Mouse (Mus musculus) embryonic facial prominence, embryonic 11.5 days (tissue): ENCODE results near the gene Gm20388. TPM values are rescaled to one million over a fixed set of nuclear protein-coding genes. Genes with fewer than 3 reads are reported as not detected.

Source experiments
- ATAC-seq: fragments of 200-750 bp; cut with Nextera tagmentation; replicated peaks from 2 replicates; pipeline ENCODE4 v1.8.0; 2017; ENCODE audit warnings: low read depth; ENCODE audit not compliant: insufficient number of reproducible peaks, low FRiP score, low TSS enrichment
- DNase-seq: peaks from one replicate; pipeline ENCODE4 v3.0.0-alpha.2; 2015; ENCODE audit warnings: low spot score
- H3K27ac ChIP-seq: fragments of 300-500 bp; sonication (generic); replicated peaks from 2 replicates; pipeline ENCODE4 v1.5.1; 2014; ENCODE audit warnings: mild to moderate bottlenecking, low read depth, low read length, control low read depth
- H3K27me3 ChIP-seq: fragments of 300-500 bp; sonication (generic); 2 replicates; pipeline ENCODE4 v1.6.1; 2014; ENCODE audit warnings: mild to moderate bottlenecking, low read length, moderate library complexity, mixed read lengths; ENCODE audit not compliant: control insufficient read depth, insufficient read depth
- H3K36me3 ChIP-seq: fragments of 300-500 bp; sonication (generic); replicated peaks from 2 replicates; pipeline ENCODE4 v1.6.1; 2014; ENCODE audit warnings: low read depth, mild to moderate bottlenecking, low read length, moderate library complexity, mixed read lengths; ENCODE audit not compliant: control insufficient read depth, insufficient read depth
- H3K4me1 ChIP-seq: fragments of 300-500 bp; sonication (generic); 2 replicates; pipeline ENCODE4 v1.6.1; 2014; ENCODE audit warnings: low read length, mixed read lengths; ENCODE audit not compliant: control insufficient read depth, insufficient read depth
- H3K4me2 ChIP-seq: fragments of 300-500 bp; sonication (generic); 2 replicates; pipeline ENCODE4 v1.6.1; 2014; ENCODE audit warnings: low read depth, mild to moderate bottlenecking, control low read depth, low read length, moderate library complexity
- H3K4me3 ChIP-seq: fragments of 300-500 bp; sonication (generic); 2 replicates; pipeline ENCODE4 v1.5.1; 2014; ENCODE audit warnings: low read depth, low read length, control low read depth
- H3K9ac ChIP-seq: fragments of 300-500 bp; sonication (generic); replicated peaks from 2 replicates; pipeline ENCODE4 v1.6.1; 2014; ENCODE audit warnings: mild to moderate bottlenecking, control low read depth, low read length
- H3K9me3 ChIP-seq: fragments of 300-500 bp; sonication (generic); replicated peaks from 2 replicates; pipeline ENCODE4 v1.6.1; 2016; ENCODE audit warnings: mild to moderate bottlenecking, low read length, inconsistent platforms, mixed read lengths; ENCODE audit not compliant: control insufficient read depth
- WGBS: fragments of 180-500 bp; shearing (Covaris S2); extraction: QIAGEN DNeasy Blood & Tissue Kit; methylation state at CpG from one replicate; pipeline ENCODE4 v1.1.7; 2014; 5-methylcytosine and 5-hydroxymethylcytosine counted together
- polyA plus RNA-seq: library from polyadenylated mRNA; unstranded; fragments of >200 nt; fragmentation: Nextera tagmentation; extraction: Ambion mirVana; gene quantifications from 2 replicates; pipeline ENCODE4 v1.2.1, GENCODE M21; 2014

Gm20388 gene
- polyA plus RNA-seq, 1 experiment from 2014 or later, result 3.1 TPM

GRCm38 (mm10) chr8:120016424-120016823, 105.8 kb downstream of the Gm20388 start:
- Histone ChIP-seq H3K4me3 (no peak overlapping the region), H3K9ac (no peak overlapping the region), H3K9me3 (no peaks in the 10 kb centered on the region), H3K27ac (no peak overlapping the region), H3K27me3 (no peaks in the 10 kb centered on the region), H3K4me1 (no peaks in the 10 kb centered on the region), H3K4me2 (no peak overlapping the region), H3K36me3 (no peaks in the 10 kb centered on the region)
- DNase-seq (no peak), ATAC-seq (no peak)
- WGBS, result 85% methylated on average over 7 of the region's 7 CpGs

DNA sequence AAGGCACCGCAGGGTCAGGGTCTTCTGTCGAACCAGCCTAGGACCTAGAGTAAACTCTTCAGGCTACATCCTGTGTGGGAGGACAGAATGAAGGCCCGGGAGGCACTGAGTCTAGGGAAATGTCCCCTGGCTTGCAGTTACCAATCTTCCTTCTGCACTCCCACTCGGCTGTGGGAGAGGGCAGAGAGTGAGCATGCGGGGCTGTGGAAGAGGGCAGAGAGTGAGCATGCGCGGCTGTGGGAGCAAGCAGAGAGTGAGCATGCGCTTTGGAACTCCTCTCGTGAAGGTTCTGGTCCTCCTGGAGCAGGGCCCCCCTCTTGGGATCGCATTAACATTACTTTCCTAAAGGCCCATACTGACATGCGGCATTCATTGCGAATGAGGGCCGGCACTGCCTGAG, 106.7 kb downstream of the Gm20388 start:
- Histone ChIP-seq H3K4me3 (no peak overlapping the region), H3K9me3 (no peaks in the 10 kb centered on the region), H3K27me3 (no peaks in the 10 kb centered on the region), H3K4me2 (no peak overlapping the region), H3K4me1 (no peaks in the 10 kb centered on the region), H3K9ac (no peak overlapping the region), H3K36me3 (no peaks in the 10 kb centered on the region), H3K27ac (no peak overlapping the region)
- no peak for DNase-seq
- no peak for ATAC-seq
- WGBS, result 90% methylated on average over 13 of the region's 13 CpGs

DNA sequence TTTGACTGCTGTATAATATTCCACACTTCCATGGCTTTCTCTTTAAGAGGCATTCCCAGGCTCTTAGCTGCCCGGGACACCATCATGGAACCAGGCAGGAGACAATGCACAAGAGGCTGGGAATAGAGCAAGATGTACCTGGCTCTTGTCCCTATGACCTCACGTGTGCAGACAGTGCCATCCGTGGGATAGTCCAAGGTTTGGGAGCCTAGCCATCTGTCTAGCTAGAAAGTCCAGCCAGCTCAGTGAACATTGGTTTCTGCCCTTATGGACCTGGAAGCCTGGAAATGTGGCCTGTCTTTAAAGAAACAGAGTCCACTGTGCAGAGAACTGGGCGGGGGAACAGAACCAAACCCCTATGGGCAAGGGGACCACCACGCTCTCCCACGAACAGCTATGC, 107.1 kb downstream of the Gm20388 start:
- ATAC-seq, result no peak
- H3K36me3 ChIP-seq, result no peaks in the 10 kb centered on the region
- 96% methylated on average over 6 of the region's 6 CpGs for WGBS

GRCm38 (mm10) chr8:120018379-120018778, 107.7 kb downstream of the Gm20388 start:
- H3K4me1 ChIP-seq, result no peaks in the 10 kb centered on the region
- ATAC-seq, result no peak
- no peak overlapping the region for H3K27ac ChIP-seq
- 74% methylated on average over 6 of the region's 6 CpGs for WGBS
- no peak for DNase-seq
- H3K9ac ChIP-seq, result no peak overlapping the region
- no peak overlapping the region for H3K4me2 ChIP-seq
- no peaks in the 10 kb centered on the region for H3K27me3 ChIP-seq
- no peak overlapping the region for H3K4me3 ChIP-seq
- no peaks in the 10 kb centered on the region for H3K36me3 ChIP-seq
- no peaks in the 10 kb centered on the region for H3K9me3 ChIP-seq

More for the DNA sequence above, 107.1 kb downstream of the Gm20388 start:
- Histone ChIP-seq H3K9me3 (no peaks in the 10 kb centered on the region), H3K4me1 (no peaks in the 10 kb centered on the region), H3K27me3 (no peaks in the 10 kb centered on the region), H3K4me3 (no peak overlapping the region), H3K9ac (no peak overlapping the region), H3K4me2 (no peak overlapping the region), H3K27ac (no peak overlapping the region)
- DNase-seq, result no peak

DNA sequence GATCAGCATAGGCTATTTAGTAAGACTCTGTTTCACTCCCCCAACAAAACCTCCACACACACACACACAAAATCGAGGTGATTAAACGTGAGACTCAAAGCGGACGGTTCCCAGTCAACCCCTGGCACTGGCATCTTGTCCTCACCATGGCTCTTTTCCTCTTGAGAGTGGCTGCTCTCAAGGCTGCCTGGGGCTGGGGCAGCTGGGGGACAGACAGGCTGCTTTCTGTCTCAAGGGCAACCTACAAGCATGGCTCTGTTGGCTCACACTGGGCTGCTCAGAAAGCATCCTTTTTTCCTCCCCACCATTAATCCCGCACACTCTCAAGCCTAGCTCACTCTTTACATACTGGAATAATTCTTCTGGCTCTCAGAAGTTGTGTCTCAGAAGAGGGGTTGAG, 108.7 kb downstream of the Gm20388 start:
- Histone ChIP-seq H3K27me3 (no peaks in the 10 kb centered on the region), H3K9me3 (no peaks in the 10 kb centered on the region), H3K4me3 (no peak overlapping the region), H3K4me1 (no peaks in the 10 kb centered on the region), H3K4me2 (no peak overlapping the region), H3K27ac (no peak overlapping the region), H3K9ac (no peak overlapping the region), H3K36me3 (no peaks in the 10 kb centered on the region)
- WGBS, result 81% methylated on average over 5 of the region's 5 CpGs
- no peak for DNase-seq
- ATAC-seq, result no peak

DNA sequence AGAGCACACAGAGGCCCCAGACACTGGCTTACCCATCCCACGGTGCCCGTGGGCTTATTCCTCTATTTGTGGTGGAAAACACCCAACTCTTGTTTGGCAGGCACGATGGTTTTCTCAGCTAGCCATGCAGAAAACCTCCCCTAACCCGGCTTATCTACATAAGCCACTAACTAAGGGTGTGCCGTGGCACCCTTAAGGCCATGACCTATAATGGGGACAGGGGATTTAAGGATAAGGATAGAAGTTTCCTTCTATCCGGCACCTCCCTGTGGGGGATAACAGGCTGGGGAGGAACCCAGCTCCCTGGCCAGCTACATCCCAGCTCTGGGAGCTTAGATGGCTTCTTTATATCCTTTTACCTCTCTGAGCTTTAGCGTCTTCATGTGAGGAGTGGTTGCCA, 109.7 kb downstream of the Gm20388 start:
- Histone ChIP-seq H3K4me1 (no peaks in the 10 kb centered on the region), H3K27ac (no peak overlapping the region), H3K9me3 (no peaks in the 10 kb centered on the region), H3K36me3 (no peaks in the 10 kb centered on the region), H3K4me3 (no peak overlapping the region), H3K9ac (no peak overlapping the region), H3K27me3 (no peaks in the 10 kb centered on the region), H3K4me2 (no peak overlapping the region)
- no peak for ATAC-seq
- 78% methylated on average over 7 of the region's 7 CpGs for WGBS
- no peak for DNase-seq

- no peak overlapping the region for H3K27ac ChIP-seq
- DNase-seq (no peak), ATAC-seq (no peak)
- 90% methylated on average over 5 of the region's 5 CpGs for WGBS
- no peaks in the 10 kb centered on the region for H3K4me1 ChIP-seq
- H3K36me3 ChIP-seq, result no peaks in the 10 kb centered on the region
- H3K4me2 ChIP-seq, result no peak overlapping the region
- H3K27me3 ChIP-seq, result no peaks in the 10 kb centered on the region
- H3K9ac ChIP-seq, result no peak overlapping the region
- H3K4me3 ChIP-seq, result no peak overlapping the region
- H3K9me3 ChIP-seq, result no peaks in the 10 kb centered on the region
Measured at GRCm38 (mm10) chr8:120026199-120026598, 115.6 kb downstream of the Gm20388 start.

DNA sequence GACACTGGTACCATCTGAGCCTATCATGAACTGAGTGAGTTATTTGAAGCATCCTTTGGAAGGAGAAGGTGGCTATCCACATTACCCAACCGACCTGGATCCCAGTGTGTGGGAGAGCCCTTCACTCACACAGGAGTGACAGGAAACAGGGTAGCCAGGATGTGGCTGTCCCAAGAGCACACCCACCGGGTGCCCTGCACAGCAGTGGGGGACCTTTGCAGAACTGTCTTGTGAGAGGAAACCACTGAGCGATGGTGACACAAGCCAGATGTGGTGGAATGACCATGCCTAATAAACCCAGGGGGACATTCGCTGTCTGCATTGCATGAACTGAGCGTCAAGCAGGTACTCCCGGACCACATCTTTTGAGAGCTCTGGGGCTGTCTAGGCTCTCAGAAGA, 116.3 kb downstream of the Gm20388 start:
- no peak overlapping the region for H3K27ac ChIP-seq
- no peaks in the 10 kb centered on the region for H3K4me1 ChIP-seq
- DNase-seq (no peak), ATAC-seq (no peak)
- no peak overlapping the region for H3K4me2 ChIP-seq
- 84% methylated on average over 6 of the region's 6 CpGs for WGBS
- H3K27me3 ChIP-seq, result no peaks in the 10 kb centered on the region
- H3K4me3 ChIP-seq, result no peak overlapping the region
- H3K9me3 ChIP-seq, result no peaks in the 10 kb centered on the region
- H3K9ac ChIP-seq, result no peak overlapping the region
- H3K36me3 ChIP-seq, result no peaks in the 10 kb centered on the region
